Mouse (Mus musculus): ENCODE measurements at regions not wholly inside any gene's neighbourhood (a gene's known extent, or its start where the extent isn't known, plus 50 kb on each side); places are given as distances from the start of the nearest gene placed in this dataset.
A peak's percentile ranks its signal among the peaks of the same experiment; 100 is the strongest.

DNA sequence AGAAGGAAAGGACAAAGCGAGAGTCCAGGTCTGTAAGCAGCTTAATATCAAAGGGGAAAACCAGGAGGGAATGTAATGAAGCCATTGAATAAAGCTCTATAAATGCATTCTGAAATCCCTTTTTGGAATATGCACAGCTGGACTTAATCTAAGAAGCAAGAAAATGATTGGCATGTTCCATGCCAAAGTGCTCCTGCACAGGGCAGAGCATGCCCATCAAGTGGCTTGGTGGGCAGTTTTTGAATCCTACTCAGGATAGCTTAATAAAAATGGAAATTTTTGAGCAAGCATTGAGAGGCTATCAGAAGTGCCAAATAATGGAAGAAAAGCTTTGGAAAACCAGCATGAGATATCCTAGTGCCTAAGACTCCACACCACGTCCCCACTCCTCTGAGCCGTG is 466.1 kb downstream of the Epm2a start:
- no peak for DNase-seq

GRCm38 (mm10) chr10:11822418-11822959 is 479.3 kb downstream of the Epm2a start:
- DNase-seq: no peak

GRCm38 (mm10) chr10:11841094-11841493 is 497.9 kb downstream of the Epm2a start:
- DNase-seq: no peak

DNA sequence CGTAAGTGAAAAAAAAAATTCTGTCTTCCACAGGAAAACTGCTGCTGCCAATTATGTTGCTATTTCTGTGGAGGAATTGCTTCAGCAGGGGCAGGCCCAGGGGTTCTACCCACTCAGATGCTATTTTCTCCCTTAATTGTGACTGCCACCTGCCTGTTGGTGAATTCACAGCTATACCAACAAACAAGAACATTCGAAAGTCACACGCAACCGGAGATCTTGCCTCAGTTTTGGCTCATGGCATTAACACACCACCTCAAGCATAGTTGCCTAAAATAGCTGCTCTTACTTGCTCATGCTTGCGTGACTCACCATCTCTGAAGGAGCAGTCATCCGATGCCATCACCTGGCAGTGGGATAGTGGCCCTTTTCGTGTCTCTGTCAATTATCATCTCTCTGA is 498.3 kb downstream of the Epm2a start:
- no peak for DNase-seq

- no peak for DNase-seq
Observed at GRCm38 (mm10) chr10:11846141-11846540, 502.9 kb downstream of the Epm2a start.

- no peak for DNase-seq
Observed at GRCm38 (mm10) chr10:11875145-11876131, 532.2 kb downstream of the Epm2a start.

- no peak for DNase-seq
Observed at GRCm38 (mm10) chr10:11886237-11886636, 543.0 kb downstream of the Epm2a start.

DNA sequence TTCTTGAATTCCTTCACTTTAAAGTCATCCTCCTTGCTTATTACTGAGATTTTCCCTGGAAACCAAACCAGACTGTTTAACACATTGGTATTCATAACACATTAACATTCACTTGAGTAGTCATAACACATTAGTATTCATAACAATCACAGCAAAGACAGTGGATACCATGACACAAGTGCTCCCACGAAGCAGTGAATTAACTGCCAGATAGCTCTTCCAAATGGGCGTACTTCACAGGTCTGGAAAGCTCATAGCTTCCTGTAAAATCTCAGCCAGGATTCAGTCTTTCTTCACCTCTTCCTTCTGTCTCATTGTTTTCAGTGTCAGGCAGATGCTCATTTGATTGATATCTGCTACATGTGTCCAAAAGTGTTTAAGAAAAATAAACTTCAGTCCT is 545.7 kb downstream of the Epm2a start:
- no peak for DNase-seq

DNA sequence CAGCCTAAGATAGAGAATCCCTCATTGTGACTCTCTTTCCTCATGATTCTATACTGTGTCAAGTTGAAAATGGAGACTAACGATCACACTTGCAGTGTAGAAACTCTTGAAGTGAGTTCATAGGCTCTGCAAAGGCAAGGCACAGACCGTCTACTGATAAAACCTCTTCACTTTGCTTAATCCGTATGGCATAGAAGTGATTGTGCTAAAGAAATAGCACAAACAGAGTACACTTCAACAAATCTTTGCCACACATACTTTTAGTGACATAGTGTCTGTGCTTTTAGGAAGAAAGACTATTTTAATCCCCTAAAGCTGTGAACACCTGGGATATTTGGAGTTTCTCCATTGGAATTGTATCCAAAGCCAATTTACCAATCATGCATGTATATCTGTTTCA is 578.9 kb downstream of the Epm2a start:
- no peak for DNase-seq

DNA sequence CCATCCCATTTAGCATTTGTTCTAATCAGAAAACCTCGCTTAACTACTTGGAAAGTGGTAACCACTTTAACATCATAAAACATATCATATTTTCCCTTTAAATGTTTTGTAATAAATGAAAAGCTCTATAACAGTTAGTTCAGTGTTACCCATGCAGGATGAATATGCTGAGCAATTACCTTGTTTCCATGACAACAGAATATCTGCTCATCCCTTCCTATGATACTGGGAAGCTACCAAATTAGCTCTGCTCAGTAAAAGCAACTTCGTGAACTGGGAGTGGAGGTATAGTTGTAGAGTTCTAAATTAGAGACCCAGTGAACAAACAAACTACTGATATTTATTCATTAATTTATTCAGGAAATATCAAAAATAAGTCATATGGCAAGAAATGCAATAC is 595.0 kb downstream of the Epm2a start:
- DNase-seq: no peak

- no peak for DNase-seq
Observed at GRCm38 (mm10) chr10:11942772-11943171, 599.6 kb downstream of the Epm2a start.

GRCm38 (mm10) chr10:11960327-11960922 is 617.2 kb downstream of the Epm2a start:
- no peak for DNase-seq

DNA sequence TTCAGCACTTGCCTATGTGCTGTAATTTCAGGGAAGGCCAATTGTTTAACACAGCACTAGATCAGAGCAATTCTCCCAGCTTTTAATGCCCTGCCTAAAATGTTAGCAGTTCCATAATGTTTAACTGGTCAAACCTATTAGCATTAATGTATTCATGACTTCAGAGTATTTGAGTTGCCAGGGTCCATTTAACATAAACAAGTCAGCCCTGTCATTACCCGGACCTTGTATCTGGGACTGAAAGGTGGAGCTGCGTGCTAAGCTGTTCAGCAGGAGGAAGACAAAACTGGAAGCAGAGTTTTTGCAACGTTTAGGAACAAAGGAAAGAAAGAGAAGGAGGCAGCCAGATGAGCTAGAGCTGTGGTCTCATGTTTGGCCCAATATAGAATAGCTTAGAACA is 661.8 kb downstream of the Epm2a start:
- DNase-seq: peak; percentile 14

DNA sequence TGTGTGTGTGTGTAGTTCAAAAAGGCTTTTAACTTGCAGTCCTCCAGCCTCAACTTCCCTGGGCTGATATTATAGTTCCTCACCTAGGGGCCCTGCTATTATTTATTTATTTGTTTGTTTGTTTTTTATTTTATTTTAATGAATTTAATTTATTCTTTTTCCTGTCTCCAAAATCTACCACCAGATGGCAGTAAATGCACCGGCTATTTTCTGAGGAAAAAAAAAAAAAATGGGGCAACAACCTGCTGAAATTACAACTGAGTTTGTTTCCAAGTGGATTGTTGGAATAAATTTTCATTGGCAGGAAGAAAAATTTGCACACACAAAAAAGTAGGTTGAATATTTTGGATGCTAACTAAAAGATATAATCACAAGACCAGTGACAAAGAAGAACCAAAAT is 662.7 kb downstream of the Epm2a start:
- DNase-seq: no peak

DNA sequence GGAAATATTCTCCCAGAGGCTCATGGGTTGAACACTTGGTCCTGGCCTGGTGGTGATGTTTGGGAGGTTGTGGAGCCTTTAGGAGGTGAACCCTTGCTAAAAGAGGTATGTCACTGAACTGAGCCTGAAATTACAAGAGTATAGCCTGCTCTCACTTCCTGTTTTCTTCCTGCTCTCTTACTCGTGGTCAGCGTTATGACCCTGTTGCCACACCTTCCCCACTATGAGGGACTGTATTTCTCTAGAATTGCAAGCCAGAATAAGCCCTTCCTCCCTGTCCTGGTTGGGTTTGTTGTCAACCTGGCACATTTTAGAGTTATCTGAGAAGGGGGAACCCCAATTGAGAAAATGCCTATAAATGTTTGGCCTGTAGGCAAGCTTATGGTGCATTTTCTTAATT is 674.1 kb downstream of the Epm2a start:
- no peak for DNase-seq

DNA sequence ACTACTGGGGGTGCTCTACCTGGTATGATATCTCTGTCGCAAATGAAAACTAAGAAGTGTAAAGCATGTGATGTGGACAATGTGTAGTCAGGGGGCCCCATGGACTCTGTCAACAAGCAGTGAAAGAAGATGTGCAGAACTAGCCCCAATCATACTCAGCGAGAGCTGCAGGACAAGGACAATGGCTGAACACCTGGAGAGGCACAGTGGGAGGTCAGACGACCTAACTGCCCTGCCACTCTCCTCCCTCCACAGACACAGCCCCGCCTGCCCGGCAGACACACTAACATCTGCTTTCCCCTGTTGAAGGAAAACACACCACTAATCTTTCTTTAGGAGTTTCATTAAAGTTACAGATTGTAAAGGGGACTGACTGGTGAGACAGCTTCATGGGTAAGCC is 675.1 kb downstream of the Epm2a start:
- DNase-seq: no peak

- no peak for DNase-seq
Observed at GRCm38 (mm10) chr10:12019159-12019779, 676.1 kb downstream of the Epm2a start.

DNA sequence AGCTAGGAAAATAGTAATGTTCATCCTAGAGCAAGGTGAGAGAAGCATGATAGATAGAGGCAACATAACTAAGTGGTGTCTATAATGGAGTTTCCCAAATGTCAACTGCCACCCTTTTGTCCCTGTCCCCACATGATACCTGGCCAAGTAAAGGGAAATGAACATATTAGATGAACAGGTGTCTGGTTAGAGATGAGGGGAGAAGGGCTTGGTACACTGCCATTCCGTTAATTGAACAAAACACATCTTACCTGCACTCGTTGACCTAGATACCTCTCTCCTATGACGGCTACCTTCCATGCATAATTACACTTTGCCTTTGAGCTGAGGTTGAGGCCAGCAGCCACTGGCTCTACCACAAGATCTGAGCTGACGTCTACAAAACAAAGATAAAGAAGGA is 677.4 kb downstream of the Epm2a start:
- no peak for DNase-seq

DNA sequence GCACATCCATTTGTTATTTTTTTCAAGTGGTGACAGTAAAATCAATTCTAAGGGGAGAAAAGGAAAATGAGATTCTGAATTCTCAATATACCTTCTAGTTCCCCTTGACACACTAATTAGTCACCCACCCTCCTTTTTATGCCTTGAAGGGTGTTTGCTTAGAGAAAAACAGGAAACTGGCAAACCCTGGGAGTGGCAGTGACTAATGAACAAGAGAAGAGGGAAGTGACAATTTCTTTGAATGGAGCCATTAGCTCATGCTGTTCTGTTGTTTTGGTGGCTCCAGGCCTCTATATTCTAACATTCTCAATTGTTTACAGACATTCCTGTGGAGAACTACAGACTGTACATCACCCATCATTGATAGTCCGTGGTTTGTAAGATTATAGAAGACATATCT is 692.0 kb downstream of the Epm2a start:
- no peak for DNase-seq

- no peak for DNase-seq
Observed at GRCm38 (mm10) chr10:12045937-12046336, 702.7 kb downstream of the Epm2a start.

- no peak for DNase-seq
Observed at GRCm38 (mm10) chr10:12059728-12060127, 716.5 kb downstream of the Epm2a start.

GRCm38 (mm10) chr10:12061069-12061861 is 718.1 kb downstream of the Epm2a start:
- DNase-seq: no peak

- DNase-seq: no peak
Observed at GRCm38 (mm10) chr10:12062302-12062701, 719.1 kb downstream of the Epm2a start.
